Mouse (Mus musculus): ENCODE data around the gene Cmtm7.
"Not testable (repeated sequence)": the region's sequence is repeated elsewhere in the genome, so short reads cannot be mapped to it uniquely, and the experiment has no call there.

Cmtm7 gene

GRCm38 (mm10) chr9:114759886-114760285 is 21.8 kb downstream of the Cmtm7 start:
- DNase-seq, result no peak

GRCm38 (mm10) chr9:114758801-114759200 is 22.9 kb downstream of the Cmtm7 start:
- DNase-seq, result no peak

GRCm38 (mm10) chr9:114758272-114758671 is 23.4 kb downstream of the Cmtm7 start:
- DNase-seq, result no peak

GRCm38 (mm10) chr9:114752863-114753484 is 28.7 kb downstream of the Cmtm7 start:
- DNase-seq, result peak; percentile 92 to 95

- DNase-seq, result no peak
Observed at GRCm38 (mm10) chr9:114752311-114752710, 29.3 kb downstream of the Cmtm7 start.

GRCm38 (mm10) chr9:114751582-114751981 is 30.1 kb downstream of the Cmtm7 start:
- DNase-seq, result no peak

GRCm38 (mm10) chr9:114747466-114747865 is 34.2 kb downstream of the Cmtm7 start:
- DNase-seq, result no peak

- DNase-seq, result no peak
Observed at GRCm38 (mm10) chr9:114747012-114747411, 34.6 kb downstream of the Cmtm7 start.

GRCm38 (mm10) chr9:114745654-114746053 is 36.0 kb downstream of the Cmtm7 start:
- DNase-seq, result no peak

- no peak for DNase-seq
Observed at GRCm38 (mm10) chr9:114745163-114745562, 36.5 kb downstream of the Cmtm7 start.

- no peak for DNase-seq
Observed at GRCm38 (mm10) chr9:114742731-114743130, 38.9 kb downstream of the Cmtm7 start.

- no peak for DNase-seq
Observed at GRCm38 (mm10) chr9:114740336-114740735, 41.3 kb downstream of the Cmtm7 start.

GRCm38 (mm10) chr9:114736442-114736841 is 45.2 kb downstream of the Cmtm7 start:
- DNase-seq, result no peak

- DNase-seq, result no peak
Observed at GRCm38 (mm10) chr9:114733238-114733637, 48.4 kb downstream of the Cmtm7 start.

GRCm38 (mm10) chr9:114731871-114732682 is 49.6 kb downstream of the Cmtm7 start:
- no peak for DNase-seq

- DNase-seq, result peak; percentile 93
Observed at GRCm38 (mm10) chr9:114731011-114731755, 50.5 kb downstream of the Cmtm7 start, which contains the start of gene Cmtm6. Gene Cmtm6 (plus strand): TSS chr9:114731116.

- DNase-seq, result no peak
Observed at GRCm38 (mm10) chr9:114729911-114730805, 51.5 kb downstream of the Cmtm7 start.

GRCm38 (mm10) chr9:114728432-114728831 is 53.2 kb downstream of the Cmtm7 start:
- not testable (repeated sequence) for DNase-seq

- peak; percentile 60 to 61 for DNase-seq
Observed at GRCm38 (mm10) chr9:114727315-114727714, 54.3 kb downstream of the Cmtm7 start.

- no peak for DNase-seq
Observed at GRCm38 (mm10) chr9:114716677-114717331, 64.9 kb downstream of the Cmtm7 start.

GRCm38 (mm10) chr9:114713481-114713880 is 68.2 kb downstream of the Cmtm7 start:
- no peak for DNase-seq

- DNase-seq, result no peak
Observed at GRCm38 (mm10) chr9:114710345-114710744, 71.3 kb downstream of the Cmtm7 start.

All from cerebellum, adult 18-20 months (tissue).